In the genomic region with DNA sequence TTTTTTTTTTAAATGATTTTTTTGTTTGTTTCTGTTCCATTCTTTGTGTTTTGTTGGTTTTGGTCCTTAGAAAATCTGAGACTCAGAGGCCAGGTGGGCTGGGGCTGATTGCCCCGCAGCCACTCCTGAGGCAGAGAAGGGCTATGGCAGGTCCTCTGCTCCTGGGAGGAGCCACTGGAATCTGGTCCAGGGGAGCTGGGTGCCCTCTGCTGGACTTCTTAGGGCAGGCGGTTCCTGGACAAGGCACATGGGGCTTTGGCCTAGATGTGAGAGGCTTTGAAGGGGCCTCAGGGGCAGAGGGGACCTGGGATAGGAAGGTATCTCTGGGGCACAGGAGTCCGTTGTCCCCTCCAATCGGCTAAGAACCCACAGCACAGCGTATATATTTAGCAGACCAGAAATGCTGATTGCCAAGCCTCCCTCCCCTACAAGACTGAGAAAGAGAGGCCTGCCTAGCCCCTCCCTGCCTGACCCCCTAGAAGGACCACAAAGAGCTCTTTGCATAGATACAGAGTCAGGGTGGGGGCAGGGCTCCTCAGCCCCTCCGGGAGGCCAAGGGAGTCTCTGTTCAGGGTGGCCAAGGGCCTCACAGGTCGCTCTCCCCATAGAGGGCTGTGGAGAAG, we compare ENCODE assay signal across 8 mouse cellular contexts. TPM values are rescaled to one million over a fixed set of nuclear protein-coding genes. Genes with fewer than 3 reads are reported as not detected.
DNase-seq lines count a peak whose midpoint lies in the region; ATAC-seq and TF ChIP-seq lines count a peak whose summit lies in the region.

No protein-coding gene starts in this region.

- H3K4me3 ChIP-seq in cerebellum, adult 2 months (replicated peaks; ENCODE audit: insufficient read depth, low read depth, low read length): no peak overlapping the region
- no peak overlapping the region for H3K4me3 ChIP-seq in hindbrain, embryonic 12.5 days
- H3K4me3 ChIP-seq in neural tube, embryonic 14.5 days (ENCODE audit: low read depth, low read length): no peak overlapping the region

- no peaks in the 10 kb centered on the region for H3K9me3 ChIP-seq in hindbrain, embryonic 12.5 days (replicated peaks)
- no peaks in the 10 kb centered on the region for H3K9me3 ChIP-seq in neural tube, embryonic 14.5 days (ENCODE audit: control insufficient read depth, low read length)

- ATAC-seq in cerebellum, adult (ENCODE audit: insufficient number of reproducible peaks, low FRiP score, low TSS enrichment): no peak
- ATAC-seq in hindbrain, embryonic 12.5 days (ENCODE audit: low FRiP score): peak; percentile 29; the same call in 1 of the 2 replicates
- peak; percentile 52; the same call in 1 of the 2 replicates for ATAC-seq in neural tube, embryonic 14.5 days (ENCODE audit: low read depth)

- peaks cover 76% of the 10 kb centered on the region for H3K36me3 ChIP-seq in hindbrain, embryonic 12.5 days
- peaks cover 70% of the 10 kb centered on the region for H3K36me3 ChIP-seq in neural tube, embryonic 14.5 days (ENCODE audit: control insufficient read depth, insufficient read depth, low read length)

- H3K4me2 ChIP-seq in hindbrain, embryonic 12.5 days (replicated peaks): no peak overlapping the region
- H3K4me2 ChIP-seq in neural tube, embryonic 14.5 days (ENCODE audit: low read depth, low read length): no peak overlapping the region

- H3K9ac ChIP-seq in hindbrain, embryonic 12.5 days: no peak overlapping the region
- no peak overlapping the region for H3K9ac ChIP-seq in neural tube, embryonic 14.5 days (replicated peaks; ENCODE audit: low read depth, low read length)

- H3K27ac ChIP-seq in cerebellum, adult 2 months (ENCODE audit: insufficient read depth, low read length): no peak overlapping the region
- 0 out of 2 replicates have a peak overlapping the region, but pooled peaks have one; percentile 4 for H3K27ac ChIP-seq in hindbrain, embryonic 12.5 days
- H3K27ac ChIP-seq in neural tube, embryonic 14.5 days (ENCODE audit: low read depth, low read length): no peak overlapping the region

- H3K27me3 ChIP-seq in cerebellum, adult 2 months (ENCODE audit: control insufficient read depth, insufficient read depth, low read length): no peaks in the 10 kb centered on the region
- peaks cover 25% of the 10 kb centered on the region for H3K27me3 ChIP-seq in hindbrain, embryonic 12.5 days
- H3K27me3 ChIP-seq in neural tube, embryonic 14.5 days (ENCODE audit: control insufficient read depth, insufficient read depth, low read length): peaks cover 11% of the 10 kb centered on the region; the same call in 1 of the 2 replicates

- DNase-seq in cerebellum, adult 2 months: peak in 1 of 2 experiments; percentile 42
- peak; percentile 69 for DNase-seq in 3T3-L1 (ENCODE audit: low read depth, low spot score)
- peak; percentile 80 for DNase-seq in embryo, embryonic 10 days (ENCODE audit: low spot score)
- peak; percentile 61 for DNase-seq in liver
- DNase-seq in layer of hippocampus, adult 9-11 months: no peak

- H3K4me1 ChIP-seq in cerebellum, adult 2 months (ENCODE audit: control insufficient read depth, insufficient read depth, low read length): no peaks in the 10 kb centered on the region
- peaks cover 3% of the 10 kb centered on the region; the same call in 1 of the 2 replicates for H3K4me1 ChIP-seq in hindbrain, embryonic 12.5 days
- H3K4me1 ChIP-seq in neural tube, embryonic 14.5 days (ENCODE audit: control insufficient read depth, insufficient read depth, low read length): no peaks in the 10 kb centered on the region

- no peak for TF ChIP-seq POLR2A in cerebellum, adult 2 months (IDR thresholded peaks at IDR 0.05; ENCODE audit: borderline replicate concordance, insufficient read depth, low read length)

- TF ChIP-seq CTCF in cerebellum, adult 2 months (IDR thresholded peaks at IDR 0.05; ENCODE audit: borderline replicate concordance, insufficient read depth, low read depth, low read length): peak; percentile 44; the same call in 1 of the 2 replicates

- 45% methylated on average over 7 of the region's 7 CpGs for WGBS in cerebellum, adult 2 months
- WGBS in hindbrain, embryonic 12.5 days: 59% methylated on average over 7 of the region's 7 CpGs
- WGBS in neural tube, embryonic 14.5 days: 56% methylated on average over 7 of the region's 7 CpGs

RNA-seq across cellular contexts. Expression of a gene that starts 12.5 kb away (rescaled TPM):
- polyA plus RNA-seq in cerebellum, adult 2 months (2012; rRNA removed): 0.41 and 0.46 TPM in 2 replicates
- 0.34 and 0.78 TPM in 2 replicates for polyA plus RNA-seq in hindbrain, embryonic 12.5 days (2016; fragmentation: Nextera tagmentation; extraction: Ambion mirVana)
- polyA plus RNA-seq in neural tube, embryonic 14.5 days (2014; fragmentation: Nextera tagmentation; extraction: Ambion mirVana): 0.46 and 0.90 TPM in 2 replicates

RNA-seq across cellular contexts. Expression of a gene that starts 30.1 kb away (rescaled TPM):
- 0.16 TPM in 1 of 2 replicates, not detected in the other for polyA plus RNA-seq in cerebellum, adult 2 months (2012; rRNA removed)
- polyA plus RNA-seq in hindbrain, embryonic 12.5 days (2016; fragmentation: Nextera tagmentation; extraction: Ambion mirVana): 3.1 and 3.5 TPM in 2 replicates
- 1.8 and 2.6 TPM in 2 replicates for polyA plus RNA-seq in neural tube, embryonic 14.5 days (2014; fragmentation: Nextera tagmentation; extraction: Ambion mirVana)
